Mouse (Mus musculus): ENCODE data around the gene Sh3glb1. TPM values are rescaled to one million over a fixed set of nuclear protein-coding genes. Genes with fewer than 3 reads are reported as not detected.

The Sh3glb1 gene
- polyA plus RNA-seq, 1 experiment = 21.5 TPM

GRCm38 (mm10) chr3:144669457-144669864 lies 50.7 kb downstream of the Sh3glb1 start:
- Histone ChIP-seq H3K27ac (ENCODE audit: insufficient read depth, low read depth, low read length) (no peak overlapping the region), H3K4me1 (ENCODE audit: control insufficient read depth, insufficient read depth, insufficient read length, low read length) (peaks cover 6% of the 10 kb centered on the region), H3K36me3 (ENCODE audit: control insufficient read depth, insufficient read depth, low read length) (no peaks in the 10 kb centered on the region), H3K27me3 (ENCODE audit: control insufficient read depth, insufficient read depth, low read length) (no peaks in the 10 kb centered on the region; the same call in 1 of the 2 replicates), H3K4me3 (ENCODE audit: low read depth, low read length) (no peak overlapping the region)
- TF ChIP-seq POLR2A (IDR thresholded peaks at IDR 0.05; ENCODE audit: low read depth, low read length) = no peak
- no peak for TF ChIP-seq CTCF (IDR thresholded peaks at IDR 0.05; ENCODE audit: extremely low read depth, insufficient read length, insufficient replicate concordance, low read depth, low read length)
- 74% methylated on average over 11 of the region's 11 CpGs for WGBS

GRCm38 (mm10) chr3:144668949-144669348 lies 51.2 kb downstream of the Sh3glb1 start:
- Histone ChIP-seq H3K4me3 (ENCODE audit: low read depth, low read length) (no peak overlapping the region), H3K27ac (ENCODE audit: insufficient read depth, low read depth, low read length) (no peak overlapping the region), H3K27me3 (ENCODE audit: control insufficient read depth, insufficient read depth, low read length) (no peaks in the 10 kb centered on the region; the same call in 1 of the 2 replicates), H3K4me1 (ENCODE audit: control insufficient read depth, insufficient read depth, insufficient read length, low read length) (peaks cover 6% of the 10 kb centered on the region), H3K36me3 (ENCODE audit: control insufficient read depth, insufficient read depth, low read length) (no peaks in the 10 kb centered on the region)
- 81% methylated on average over 2 of the region's 2 CpGs for whole genome bisulfite sequencing
- TF ChIP-seq CTCF (IDR thresholded peaks at IDR 0.05; ENCODE audit: extremely low read depth, insufficient read length, insufficient replicate concordance, low read depth, low read length) (no peak), POLR2A (IDR thresholded peaks at IDR 0.05; ENCODE audit: low read depth, low read length) (no peak)

- H3K36me3 ChIP-seq (ENCODE audit: control insufficient read depth, insufficient read depth, low read length) = no peaks in the 10 kb centered on the region
- peaks cover 8% of the 10 kb centered on the region for H3K4me1 ChIP-seq (ENCODE audit: control insufficient read depth, insufficient read depth, insufficient read length, low read length)
- TF ChIP-seq CTCF (IDR thresholded peaks at IDR 0.05; ENCODE audit: extremely low read depth, insufficient read length, insufficient replicate concordance, low read depth, low read length) (no peak), POLR2A (IDR thresholded peaks at IDR 0.05; ENCODE audit: low read depth, low read length) (no peak)
- no peak overlapping the region for H3K4me3 ChIP-seq (ENCODE audit: low read depth, low read length)
- H3K27ac ChIP-seq (ENCODE audit: insufficient read depth, low read depth, low read length) = no peak overlapping the region
- no peaks in the 10 kb centered on the region; the same call in 1 of the 2 replicates for H3K27me3 ChIP-seq (ENCODE audit: control insufficient read depth, insufficient read depth, low read length)
- WGBS = 89% methylated on average over 9 of the region's 9 CpGs
Observed at GRCm38 (mm10) chr3:144668039-144668438, 52.1 kb downstream of the Sh3glb1 start.

GRCm38 (mm10) chr3:144664363-144665299 lies 55.5 kb downstream of the Sh3glb1 start:
- no peaks in the 10 kb centered on the region for H3K36me3 ChIP-seq (ENCODE audit: control insufficient read depth, insufficient read depth, low read length)
- H3K4me3 ChIP-seq (ENCODE audit: low read depth, low read length) = no peak overlapping the region
- WGBS = 33% methylated on average over 22 of the region's 22 CpGs
- peaks cover 12% of the 10 kb centered on the region for H3K4me1 ChIP-seq (ENCODE audit: control insufficient read depth, insufficient read depth, insufficient read length, low read length)
- TF ChIP-seq POLR2A (IDR thresholded peaks at IDR 0.05; ENCODE audit: low read depth, low read length) (no peak), CTCF (IDR thresholded peaks at IDR 0.05; ENCODE audit: extremely low read depth, insufficient read length, insufficient replicate concordance, low read depth, low read length) (no peak)
- H3K27ac ChIP-seq (ENCODE audit: insufficient read depth, low read depth, low read length) = no peak overlapping the region
- no peaks in the 10 kb centered on the region; the same call in 1 of the 2 replicates for H3K27me3 ChIP-seq (ENCODE audit: control insufficient read depth, insufficient read depth, low read length)

GRCm38 (mm10) chr3:144663415-144664093 lies 56.6 kb downstream of the Sh3glb1 start:
- TF ChIP-seq POLR2A (IDR thresholded peaks at IDR 0.05; ENCODE audit: low read depth, low read length) (no peak), CTCF (IDR thresholded peaks at IDR 0.05; ENCODE audit: extremely low read depth, insufficient read length, insufficient replicate concordance, low read depth, low read length) (no peak)
- no peaks in the 10 kb centered on the region for H3K36me3 ChIP-seq (ENCODE audit: control insufficient read depth, insufficient read depth, low read length)
- peak overlapping the region; percentile 60; the same call in 1 of the 2 replicates for H3K27ac ChIP-seq (ENCODE audit: insufficient read depth, low read depth, low read length)
- no peaks in the 10 kb centered on the region for H3K27me3 ChIP-seq (ENCODE audit: control insufficient read depth, insufficient read depth, low read length)
- H3K4me1 ChIP-seq (ENCODE audit: control insufficient read depth, insufficient read depth, insufficient read length, low read length) = peaks cover 12% of the 10 kb centered on the region
- 51% methylated on average over 7 of the region's 7 CpGs for WGBS
- no peak overlapping the region for H3K4me3 ChIP-seq (ENCODE audit: low read depth, low read length)

- no peak for TF ChIP-seq POLR2A (IDR thresholded peaks at IDR 0.05; ENCODE audit: low read depth, low read length)
- 44% methylated on average over 8 of the region's 8 CpGs for WGBS
- no peak overlapping the region for H3K27ac ChIP-seq (ENCODE audit: insufficient read depth, low read depth, low read length)
Observed at GRCm38 (mm10) chr3:144662215-144662852, 57.8 kb downstream of the Sh3glb1 start.

More at GRCm38 (mm10) chr3:144662215-144662852, 57.8 kb downstream of the Sh3glb1 start:
- H3K36me3 ChIP-seq (ENCODE audit: control insufficient read depth, insufficient read depth, low read length) = no peaks in the 10 kb centered on the region
- peaks cover 12% of the 10 kb centered on the region for H3K4me1 ChIP-seq (ENCODE audit: control insufficient read depth, insufficient read depth, insufficient read length, low read length)
- H3K27me3 ChIP-seq (ENCODE audit: control insufficient read depth, insufficient read depth, low read length) = no peaks in the 10 kb centered on the region
- no peak overlapping the region for H3K4me3 ChIP-seq (ENCODE audit: low read depth, low read length)
